Mouse (Mus musculus) MEL (cell line): ENCODE measurements around the gene Gm49322. TPM values are rescaled to one million over a fixed set of nuclear protein-coding genes. Genes with fewer than 3 reads are reported as not detected.

Source experiments
- DNase-seq: peaks from one replicate; pipeline ENCODE4 v3.0.0; 2011; ENCODE audit warnings: low read depth, low spot score
- H3K27ac ChIP-seq: 2 replicates; pipeline ENCODE4 v1.5.1; 2012; ENCODE audit warnings: low read depth, mild to moderate bottlenecking, control low read depth, low read length, moderate library complexity; ENCODE audit not compliant: control insufficient read depth
- H3K27me3 ChIP-seq, 2 experiments: fragments of 150-350 bp in 1 of 2; sonication (generic) in 1 of 2; 2 replicates each; pipeline ENCODE4 v1.6.1; 2012; ENCODE audit warnings: low read length in 2 of 2, mild to moderate bottlenecking in 2 of 2, improper control_type of control experiment in 1 of 2, moderate library complexity in 1 of 2; ENCODE audit not compliant: insufficient read depth in 2 of 2, control insufficient read depth in 1 of 2
- H3K36me3 ChIP-seq, 2 experiments: 2 replicates each; pipeline ENCODE4 v1.6.1; 2012 to 2014; ENCODE audit warnings: low read length in 2 of 2, improper control_type of control experiment in 1 of 2, inconsistent platforms in 1 of 2, mild to moderate bottlenecking in 1 of 2; ENCODE audit not compliant: insufficient read depth in 2 of 2, control insufficient read depth in 1 of 2
- H3K4me1 ChIP-seq, 2 experiments: fragments of 150-350 bp in 1 of 2; sonication (generic) in 1 of 2; 2 replicates each; pipeline ENCODE4 v1.6.1; 2012; ENCODE audit warnings: low read length in 2 of 2, improper control_type of control experiment in 1 of 2, mild to moderate bottlenecking in 1 of 2; ENCODE audit not compliant: insufficient read depth in 2 of 2, control insufficient read depth in 1 of 2
- H3K4me3 ChIP-seq, 2 experiments: fragments of 150-350 bp in 1 of 2; sonication (generic) in 1 of 2; 2 replicates each; pipeline ENCODE4 v1.5.1; 2012; ENCODE audit warnings: low read depth in 2 of 2, low read length in 2 of 2, mild to moderate bottlenecking in 2 of 2, moderate library complexity in 2 of 2, control low read depth in 1 of 2, improper control_type of control experiment in 1 of 2; ENCODE audit not compliant: control insufficient read depth in 1 of 2, insufficient read depth in 1 of 2
- H3K79me2 ChIP-seq: 2 replicates; pipeline ENCODE4 v1.6.1; 2012; ENCODE audit warnings: mild to moderate bottlenecking, low read length, moderate library complexity; ENCODE audit not compliant: control insufficient read depth, poor library complexity, insufficient read depth
- H3K9ac ChIP-seq: 2 replicates; pipeline ENCODE4 v1.6.1; 2012; ENCODE audit warnings: low read depth, mild to moderate bottlenecking, control low read depth, low read length, moderate library complexity; ENCODE audit not compliant: control insufficient read depth, poor library complexity, severe bottlenecking
- H3K9me3 ChIP-seq: fragments of 150-350 bp; sonication (generic); replicated peaks from 2 replicates; pipeline ENCODE4 v1.6.1; 2012; ENCODE audit warnings: mild to moderate bottlenecking, low read length, improper control_type of control experiment, moderate library complexity; ENCODE audit not compliant: insufficient read depth
- BHLHE40 ChIP-seq: IDR thresholded peaks from 2 replicates; pipeline ENCODE4 v1.6.1; 2012; ENCODE audit warnings: low read depth, mild to moderate bottlenecking, inconsistent platforms, low read length, improper control_type of control experiment, borderline replicate concordance
- CHD1 ChIP-seq: IDR thresholded peaks from 2 replicates; pipeline ENCODE4 v1.6.1; 2012; ENCODE audit warnings: low read depth, mild to moderate bottlenecking, inconsistent platforms, low read length, improper control_type of control experiment
- CHD2 ChIP-seq: IDR thresholded peaks from 2 replicates; pipeline ENCODE4 v1.6.1; 2011; ENCODE audit warnings: low read length, improper control_type of control experiment
- CTCF ChIP-seq, 3 experiments: IDR thresholded peaks in 2 of 3; conservative IDR thresholded peaks in 1 of 3; 2 replicates each; pipeline ENCODE4 v1.5.1; 2011 to 2012; ENCODE audit warnings: low read length in 3 of 3, low read depth in 2 of 3, mild to moderate bottlenecking in 2 of 3, improper control_type of control experiment in 1 of 3, inconsistent platforms in 1 of 3, mixed read lengths in 1 of 3, moderate library complexity in 1 of 3; ENCODE audit not compliant: control insufficient read depth in 1 of 3, insufficient read depth in 1 of 3, poor library complexity in 1 of 3, severe bottlenecking in 1 of 3
- E2F4 ChIP-seq: IDR thresholded peaks from 2 replicates; pipeline ENCODE4 v1.6.1; 2011; ENCODE audit warnings: low read depth, low read length, improper control_type of control experiment, borderline replicate concordance
- ELF1 ChIP-seq: IDR thresholded peaks from 2 replicates; pipeline ENCODE4 v1.6.1; 2014; ENCODE audit warnings: low read depth, mild to moderate bottlenecking, inconsistent platforms, low read length, improper control_type of control experiment, moderate library complexity
- EP300 ChIP-seq, 2 experiments: IDR thresholded peaks; 2 replicates each; pipeline ENCODE4 v1.6.1; 2011; ENCODE audit warnings: improper control_type of control experiment in 2 of 2, low read length in 2 of 2, low read depth in 1 of 2, mild to moderate bottlenecking in 1 of 2
- ETS1 ChIP-seq: IDR thresholded peaks from 2 replicates; pipeline ENCODE4 v1.6.1; 2012; ENCODE audit warnings: low read depth, mild to moderate bottlenecking, inconsistent platforms, low read length, improper control_type of control experiment, moderate library complexity
- GABPA ChIP-seq: IDR thresholded peaks from 2 replicates; pipeline ENCODE4 v1.6.1; 2012; ENCODE audit warnings: low read depth, mild to moderate bottlenecking, inconsistent platforms, low read length, improper control_type of control experiment, moderate library complexity
- HCFC1 ChIP-seq: IDR thresholded peaks from 2 replicates; pipeline ENCODE4 v1.6.1; 2012; ENCODE audit warnings: low read depth, mild to moderate bottlenecking, inconsistent platforms, low read length, improper control_type of control experiment, moderate library complexity
- JUND ChIP-seq: IDR thresholded peaks from 2 replicates; pipeline ENCODE4 v1.6.1; 2011; ENCODE audit warnings: low read depth, mild to moderate bottlenecking, improper control_type of control experiment, low read length
- KAT2A ChIP-seq: conservative IDR thresholded peaks from 2 replicates; pipeline ENCODE4 v1.6.1; 2012; ENCODE audit warnings: low read depth, low read length, improper control_type of control experiment, inconsistent platforms
- MAFK ChIP-seq: IDR thresholded peaks from 2 replicates; pipeline ENCODE4 v1.6.1; 2011; ENCODE audit warnings: low read depth, mild to moderate bottlenecking, low read length, improper control_type of control experiment, borderline replicate concordance
- MAX ChIP-seq: IDR thresholded peaks from 2 replicates; pipeline ENCODE4 v1.6.1; 2011; ENCODE audit warnings: low read length, improper control_type of control experiment
- MAZ ChIP-seq: IDR thresholded peaks from 2 replicates; pipeline ENCODE4 v1.6.1; 2012; ENCODE audit warnings: low read depth, mild to moderate bottlenecking, inconsistent platforms, low read length, improper control_type of control experiment
- MEF2A ChIP-seq: IDR thresholded peaks from 2 replicates; pipeline ENCODE4 v1.6.1; 2014; ENCODE audit warnings: low read depth, mild to moderate bottlenecking, inconsistent platforms, low read length, improper control_type of control experiment; ENCODE audit not compliant: poor library complexity, insufficient replicate concordance, severe bottlenecking; ENCODE audit errors: extremely low read depth
- MXI1 ChIP-seq: IDR thresholded peaks from 2 replicates; pipeline ENCODE4 v1.6.1; 2011; ENCODE audit warnings: mild to moderate bottlenecking, low read depth, low read length, improper control_type of control experiment
- MYB ChIP-seq: IDR thresholded peaks from 2 replicates; pipeline ENCODE4 v1.6.1; 2011; ENCODE audit warnings: mild to moderate bottlenecking, low read depth, low read length, improper control_type of control experiment
- MYC ChIP-seq: IDR thresholded peaks from 2 replicates; pipeline ENCODE4 v1.6.1; 2011; ENCODE audit warnings: low read depth, mild to moderate bottlenecking, low read length, improper control_type of control experiment, moderate library complexity
- NELFE ChIP-seq: IDR thresholded peaks from 2 replicates; pipeline ENCODE4 v1.6.1; 2011; ENCODE audit warnings: low read depth, low read length, improper control_type of control experiment
- NRF1 ChIP-seq: IDR thresholded peaks from 2 replicates; pipeline ENCODE4 v1.6.1; 2014; ENCODE audit warnings: low read depth, mild to moderate bottlenecking, inconsistent platforms, low read length, improper control_type of control experiment, moderate library complexity; ENCODE audit not compliant: poor library complexity, insufficient read depth, severe bottlenecking
- POLR2A ChIP-seq, 2 experiments: IDR thresholded peaks; 2 replicates each; pipeline ENCODE4 v1.6.1; 2011 to 2012; ENCODE audit warnings: low read length in 2 of 2, mild to moderate bottlenecking in 2 of 2, control low read depth in 1 of 2, improper control_type of control experiment in 1 of 2, low read depth in 1 of 2, moderate library complexity in 1 of 2; ENCODE audit not compliant: control insufficient read depth in 1 of 2, insufficient read depth in 1 of 2, poor library complexity in 1 of 2
- POLR2AphosphoS2 ChIP-seq: IDR thresholded peaks from 2 replicates; pipeline ENCODE4 v1.6.1; 2011; ENCODE audit warnings: low read length, improper control_type of control experiment
- POLR2AphosphoS5 ChIP-seq: IDR thresholded peaks from 2 replicates; pipeline ENCODE4 v1.6.1; 2012; ENCODE audit warnings: low read depth, borderline replicate concordance, mild to moderate bottlenecking, inconsistent platforms, low read length, moderate library complexity, mixed read lengths
- RAD21 ChIP-seq: IDR thresholded peaks from 2 replicates; pipeline ENCODE4 v1.6.1; 2011; ENCODE audit warnings: mild to moderate bottlenecking, low read depth, low read length, improper control_type of control experiment
- RCOR1 ChIP-seq: IDR thresholded peaks from 2 replicates; pipeline ENCODE4 v1.6.1; 2012; ENCODE audit warnings: low read depth, mild to moderate bottlenecking, inconsistent platforms, low read length, improper control_type of control experiment
- SIN3A ChIP-seq: IDR thresholded peaks from 2 replicates; pipeline ENCODE4 v1.6.1; 2012; ENCODE audit warnings: low read length, improper control_type of control experiment, inconsistent platforms
- SMC3 ChIP-seq: IDR thresholded peaks from 2 replicates; pipeline ENCODE4 v1.6.1; 2011; ENCODE audit warnings: low read depth, low read length, improper control_type of control experiment
- TAL1 ChIP-seq: IDR thresholded peaks from 2 replicates; pipeline ENCODE4 v1.6.1; 2012; ENCODE audit warnings: mild to moderate bottlenecking, inconsistent platforms, low read length, moderate library complexity, mixed read lengths
- TBP ChIP-seq: IDR thresholded peaks from 2 replicates; pipeline ENCODE4 v1.8.0; 2011; ENCODE audit warnings: low read depth, low read length, improper control_type of control experiment
- TCF12 ChIP-seq: IDR thresholded peaks from 2 replicates; pipeline ENCODE4 v1.6.1; 2014; ENCODE audit warnings: low read depth, mild to moderate bottlenecking, inconsistent platforms, low read length, improper control_type of control experiment, moderate library complexity
- UBTF ChIP-seq: IDR thresholded peaks from 2 replicates; pipeline ENCODE4 v1.6.1; 2012; ENCODE audit warnings: low read depth, mild to moderate bottlenecking, inconsistent platforms, low read length, improper control_type of control experiment, moderate library complexity, borderline replicate concordance; ENCODE audit not compliant: insufficient read depth
- USF1 ChIP-seq: IDR thresholded peaks from 2 replicates; pipeline ENCODE4 v1.6.1; 2014; ENCODE audit warnings: low read depth, mild to moderate bottlenecking, inconsistent platforms, low read length, improper control_type of control experiment, moderate library complexity
- USF2 ChIP-seq, 2 experiments: IDR thresholded peaks; 2 replicates each; pipeline ENCODE4 v1.6.1; 2011 to 2012; ENCODE audit warnings: improper control_type of control experiment in 2 of 2, low read length in 2 of 2, borderline replicate concordance in 1 of 2, inconsistent platforms in 1 of 2, low read depth in 1 of 2, mild to moderate bottlenecking in 1 of 2; ENCODE audit not compliant: insufficient read depth in 1 of 2
- ZC3H11A ChIP-seq: IDR thresholded peaks from 2 replicates; pipeline ENCODE4 v1.6.1; 2012; ENCODE audit warnings: low read depth, mild to moderate bottlenecking, inconsistent platforms, low read length, improper control_type of control experiment
- ZKSCAN1 ChIP-seq: IDR thresholded peaks from 2 replicates; pipeline ENCODE4 v1.6.1; 2012; ENCODE audit warnings: low read depth, mild to moderate bottlenecking, inconsistent platforms, low read length, improper control_type of control experiment, moderate library complexity
- ZMIZ1 ChIP-seq: IDR thresholded peaks from 2 replicates; pipeline ENCODE4 v1.6.1; 2012; ENCODE audit warnings: low read depth, mild to moderate bottlenecking, inconsistent platforms, low read length, improper control_type of control experiment, moderate library complexity
- ZNF384 ChIP-seq: IDR thresholded peaks from 2 replicates; pipeline ENCODE4 v1.6.1; 2012; ENCODE audit warnings: low read depth, mild to moderate bottlenecking, inconsistent platforms, low read length, improper control_type of control experiment
- polyA plus RNA-seq, 2 experiments: library from polyadenylated mRNA; stranded (reverse) in 1 of 2; unstranded in 1 of 2; fragments of >175 nt in 1 of 2; fragments of >200 nt in 1 of 2; gene quantifications; 2 replicates each; pipeline versions ENCODE4 v1.2.1 to v1.2.4; 2012; ENCODE audit warnings: low replicate concordance in 2 of 2, low read depth in 1 of 2; ENCODE audit not compliant: insufficient read length in 2 of 2, insufficient read depth in 1 of 2, missing spikeins in 1 of 2
- total RNA-seq: library from RNA; depleted of rRNA; stranded (reverse); fragments of 300-350 nt; gene quantifications from 2 replicates; pipeline ENCODE4 v1.2.3, GENCODE M21; 2012

Gene Gm49322
- total and polyA plus RNA-seq, 3 experiments, result 1.8 to 2.1 TPM; not detected in 1

GRCm38 (mm10) chr10:80658841-80659202, 53.0 kb downstream of the Gm49322 start:
- DNase-seq, result peak; percentile 92
- Histone ChIP-seq H3K36me3 (peaks cover 0 to 11% of the 10 kb centered on the region in 2 experiments; a peak in 2 of 4 replicates), H3K27me3 (no peaks in the 10 kb centered on the region), H3K9me3 (no peaks in the 10 kb centered on the region), H3K79me2 (peaks cover 8% of the 10 kb centered on the region), H3K4me1 (peaks cover 6 to 30% of the 10 kb centered on the region in 2 experiments), H3K27ac (peak overlapping the region; percentile 81), H3K4me3 (peak overlapping the region; percentile 47 to 99), H3K9ac (peak overlapping the region; percentile 67)
- no peak for TF ChIP-seq ZKSCAN1
- TF ChIP-seq RCOR1, result no peak
- no peak for TF ChIP-seq CHD2
- TF ChIP-seq EP300 (IDR thresholded peaks at IDR 0.05; ENCODE audit: low read depth in 1 of 2, low read length in 2 of 2), result no peak
- TF ChIP-seq ETS1, result peak; percentile 38; the same call in 1 of the 2 replicates
- no peak for TF ChIP-seq BHLHE40
- no peak for TF ChIP-seq NRF1
- TF ChIP-seq E2F4, result no peak
- TF ChIP-seq CTCF (IDR thresholded peaks at IDR 0.05 in 2 of 3, conservative IDR thresholded peaks at IDR 0.05 in 1 of 3; ENCODE audit: control insufficient read depth in 1 of 3, insufficient read depth in 1 of 3, low read depth in 2 of 3, low read length in 3 of 3, poor library complexity in 1 of 3, severe bottlenecking in 1 of 3), result no peak
- TF ChIP-seq POLR2AphosphoS2, result no peak
- peak; percentile 60 for TF ChIP-seq SIN3A
- no peak for TF ChIP-seq JUND
- TF ChIP-seq SMC3, result no peak
- TF ChIP-seq USF2 (IDR thresholded peaks at IDR 0.05; ENCODE audit: borderline replicate concordance in 1 of 2, insufficient read depth in 1 of 2, low read depth in 1 of 2, low read length in 2 of 2), result no peak
- no peak for TF ChIP-seq MEF2A
- TF ChIP-seq ZMIZ1, result no peak
- no peak for TF ChIP-seq UBTF
- TF ChIP-seq HCFC1, result peak; percentile 39; the same call in 1 of the 2 replicates
- TF ChIP-seq GABPA, result no peak
- no peak for TF ChIP-seq MYB
- TF ChIP-seq MXI1, result no peak
- no peak for TF ChIP-seq MAFK
- TF ChIP-seq MYC, result no peak
- no peak for TF ChIP-seq KAT2A
- TF ChIP-seq RAD21, result no peak
- no peak for TF ChIP-seq MAX
- TF ChIP-seq MAZ, result no peak
- TF ChIP-seq ELF1, result 0 out of 2 replicates have a peak, but pooled peaks have one; percentile 37
- TF ChIP-seq ZNF384, result 0 out of 2 replicates have a peak, but pooled peaks have one; percentile 9
- no peak for TF ChIP-seq TAL1
- TF ChIP-seq POLR2A (IDR thresholded peaks at IDR 0.05; ENCODE audit: control insufficient read depth in 1 of 2, insufficient read depth in 1 of 2, low read depth in 1 of 2, low read length in 2 of 2, poor library complexity in 1 of 2), result peak in 1 of 2 experiments; percentile 64; a peak in 2 of 4 replicates
- TF ChIP-seq TCF12, result peak; percentile 34; the same call in 1 of the 2 replicates
- TF ChIP-seq TBP, result peak; percentile 60; the same call in 1 of the 2 replicates
- TF ChIP-seq CHD1, result no peak
- no peak for TF ChIP-seq USF1
- no peak for TF ChIP-seq ZC3H11A
- peak; percentile 68 for TF ChIP-seq NELFE
- no peak for TF ChIP-seq POLR2AphosphoS5
